Mouse (Mus musculus): Measurements from ENCODE around the gene Gm14698.
"Not testable (repeated sequence)": the region's sequence is repeated elsewhere in the genome, so short reads cannot be mapped to it uniquely, and the experiment has no call there.

Gene Gm14698

DNA sequence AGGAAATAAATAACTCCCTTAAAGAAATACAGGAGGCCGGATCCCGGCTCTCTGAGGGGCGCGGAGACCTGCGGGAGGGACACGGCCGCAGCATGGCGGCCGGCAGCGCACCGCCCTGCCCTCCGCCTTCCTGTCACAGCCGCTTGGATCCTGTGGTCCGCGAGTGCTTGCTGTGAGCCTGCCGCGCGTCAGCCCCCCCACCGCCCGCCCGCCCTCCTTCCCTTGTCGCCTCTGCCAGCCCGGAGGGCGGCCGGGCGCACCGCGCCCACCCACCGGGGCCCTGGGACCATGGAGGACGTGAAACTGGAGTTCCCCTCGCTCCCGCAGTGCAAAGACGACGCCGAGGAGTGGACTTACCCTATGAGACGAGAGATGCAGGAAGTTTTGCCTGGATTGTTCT lies at the start of gene Gm14698:
TSS of gene Gm14698 (plus strand) at position 35 of the 400 bp plus-strand sequence.
- peak; percentile 7 for DNase-seq

DNA sequence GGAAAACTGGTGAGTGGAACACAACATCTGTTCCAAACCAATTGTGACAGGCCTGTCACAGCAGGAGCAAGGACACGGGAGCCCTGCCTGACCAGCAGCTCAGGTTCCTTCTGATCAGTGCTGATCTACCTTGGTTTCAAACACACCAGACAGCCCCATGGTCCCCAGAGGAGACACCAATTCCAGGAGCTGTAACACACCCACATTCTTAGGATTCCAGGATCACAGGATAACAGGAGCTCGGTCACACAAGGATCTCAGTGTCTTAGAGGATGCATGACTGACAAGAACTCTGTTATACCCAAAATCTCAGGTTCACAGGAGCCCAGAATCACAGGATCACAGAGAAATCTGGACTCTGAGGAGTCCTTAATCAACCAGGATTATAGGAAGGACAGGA lies 444 bp upstream of the Gm14698 start:
- DNase-seq: not testable (repeated sequence)

DNA sequence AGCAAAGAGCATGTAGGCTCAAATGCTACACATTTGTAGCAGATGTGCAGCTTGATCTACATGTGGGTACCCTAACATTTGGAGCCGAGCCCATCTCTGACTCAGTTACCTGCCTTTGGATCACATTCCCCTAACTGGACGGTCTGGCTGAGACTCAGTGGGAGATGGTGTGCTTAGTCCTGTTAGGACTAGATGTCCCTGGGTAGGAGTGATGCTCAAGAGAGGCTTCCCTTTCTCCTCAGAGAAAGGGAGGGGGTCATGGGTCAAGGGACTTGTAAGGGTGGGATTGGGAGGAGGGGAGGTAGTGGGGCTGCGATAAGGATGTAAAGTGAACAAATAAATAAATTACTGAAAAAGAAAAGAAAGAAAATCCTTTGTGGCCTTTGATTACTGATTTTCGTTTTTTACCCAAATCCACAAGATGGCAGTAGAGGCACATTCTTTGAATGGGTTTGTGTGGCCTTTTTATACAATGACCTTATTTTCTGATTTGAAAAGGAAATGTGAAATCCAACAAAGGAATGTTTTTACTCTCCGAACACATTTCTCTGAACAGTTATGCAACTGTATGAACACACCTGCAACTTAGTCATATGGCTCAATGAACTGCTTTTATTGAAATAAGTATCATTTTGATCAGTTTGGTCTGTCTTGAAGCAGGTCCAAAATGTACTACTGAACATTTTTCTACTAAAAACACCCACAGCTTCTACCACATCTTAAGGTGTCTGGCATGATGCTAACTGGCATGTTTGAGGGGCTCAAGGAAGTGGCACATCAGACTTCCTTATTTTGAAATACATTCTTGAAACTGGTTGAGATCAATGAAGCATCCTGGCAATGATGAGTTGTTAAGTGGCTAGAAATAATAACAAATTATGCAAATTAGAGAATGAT lies 18.9 kb downstream of the Gm14698 start:
- no peak for DNase-seq

DNA sequence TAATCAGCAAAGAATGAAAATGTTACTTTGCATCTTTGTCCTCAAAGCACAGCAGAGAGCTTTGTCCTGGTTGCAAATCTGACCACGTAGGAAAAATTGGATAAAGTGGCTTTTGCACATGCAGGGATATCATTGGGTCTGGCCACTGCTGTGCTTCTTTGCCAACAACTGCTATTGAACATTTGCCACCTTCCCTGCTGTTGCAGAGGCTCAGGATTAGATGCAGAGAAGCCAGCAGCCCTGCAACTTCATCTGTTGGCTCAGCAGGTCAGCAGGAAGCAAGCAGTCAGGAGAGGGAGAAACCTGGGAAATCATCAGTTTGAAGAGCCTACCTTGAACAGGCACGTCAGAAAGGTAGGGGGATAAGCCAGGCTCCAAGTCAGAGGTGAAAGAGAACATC lies 44.3 kb downstream of the Gm14698 start:
- DNase-seq: peak; percentile 68
